Mouse (Mus musculus) liver, adult 2 months (tissue): ENCODE data around the gene Plaur. TPM values are rescaled to one million over a fixed set of nuclear protein-coding genes. Genes with fewer than 3 reads are reported as not detected.

Experiments
- DNase-seq: peaks from one replicate; pipeline ENCODE4 v3.0.0-alpha.2; 2011; ENCODE audit warnings: low read depth, low spot score; ENCODE audit errors: extremely low read depth
- H3K27ac ChIP-seq: fragments of 200-500 bp; replicated peaks from 2 replicates; pipeline ENCODE4 v1.5.1; 2012; ENCODE audit warnings: low read depth, mild to moderate bottlenecking, control low read depth, inconsistent platforms, low read length; ENCODE audit not compliant: insufficient read depth
- H3K27me3 ChIP-seq: fragments of 200-500 bp; 2 replicates; pipeline ENCODE4 v1.6.1; 2012; ENCODE audit warnings: mild to moderate bottlenecking, moderate library complexity, low read length, inconsistent platforms; ENCODE audit not compliant: control insufficient read depth, insufficient read depth
- H3K36me3 ChIP-seq: fragments of 200-500 bp; 2 replicates; pipeline ENCODE4 v1.6.1; 2012; ENCODE audit warnings: low read length, inconsistent platforms; ENCODE audit not compliant: control insufficient read depth, insufficient read depth
- H3K4me1 ChIP-seq: fragments of 200-500 bp; 2 replicates; pipeline ENCODE4 v1.6.1; 2011; ENCODE audit warnings: low read length; ENCODE audit not compliant: control insufficient read depth, insufficient read depth
- H3K4me3 ChIP-seq: fragments of 200-500 bp; 2 replicates; pipeline ENCODE4 v1.5.1; 2011; ENCODE audit warnings: low read depth, mild to moderate bottlenecking, control low read depth, low read length, moderate library complexity; ENCODE audit not compliant: insufficient read depth
- H3K79me2 ChIP-seq: fragments of 200-500 bp; 2 replicates; pipeline ENCODE4 v1.6.1; 2012; ENCODE audit warnings: inconsistent platforms, mild to moderate bottlenecking, low read length, moderate library complexity; ENCODE audit not compliant: control insufficient read depth, insufficient read depth
- H3K9ac ChIP-seq: fragments of 200-500 bp; 2 replicates; pipeline ENCODE4 v1.6.1; 2012; ENCODE audit warnings: low read depth, mild to moderate bottlenecking, control low read depth, inconsistent platforms, low read length
- CTCF ChIP-seq: fragments of 200-500 bp; IDR thresholded peaks from 2 replicates; pipeline ENCODE4 v1.5.1; 2011; ENCODE audit warnings: low read depth, low read length, control low read depth
- POLR2A ChIP-seq: fragments of 200-500 bp; IDR thresholded peaks from 2 replicates; pipeline ENCODE4 v1.6.1; 2011; ENCODE audit warnings: low read length, control low read depth; ENCODE audit not compliant: insufficient read depth; ENCODE audit errors: extremely low read depth
- WGBS: fragments of 180-500 bp; shearing (Covaris S2); methylation state at CpG from one replicate; pipeline ENCODE4 v1.1.7; 2018; 5-methylcytosine and 5-hydroxymethylcytosine counted together
- polyA plus RNA-seq: library from polyadenylated mRNA; depleted of rRNA; stranded (reverse); fragments of >200 nt; gene quantifications from 2 replicates; pipeline ENCODE4 v1.2.3, GENCODE M21; 2012
- total RNA-seq: library from RNA; depleted of rRNA; stranded (reverse); fragments of >200 nt; gene quantifications from 2 replicates; pipeline ENCODE4 v1.2.3, GENCODE M21; 2014

Plaur gene
- total and polyA plus RNA-seq, 2 experiments = 0.18 to 0.97 TPM

DNA sequence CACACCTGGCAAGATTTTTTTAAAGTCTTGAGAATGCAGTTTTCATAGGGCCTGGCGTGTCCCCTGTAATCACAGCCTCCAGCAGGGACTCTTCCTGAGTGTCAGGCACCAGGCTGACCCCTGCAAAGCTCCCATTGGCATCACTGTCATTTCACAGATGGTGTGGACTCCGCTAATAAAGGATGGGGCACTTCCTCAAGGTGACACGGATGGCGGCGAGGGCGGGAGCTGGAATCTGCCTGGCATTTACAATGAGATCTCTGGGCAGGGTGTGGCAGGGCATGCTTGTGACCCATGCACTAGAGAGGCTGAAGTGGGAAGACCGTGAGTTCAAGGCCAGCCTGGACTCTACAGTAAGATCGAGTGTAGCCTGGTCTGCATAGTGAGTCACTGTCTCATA is 26.0 kb downstream of the Plaur start:
- 89% methylated on average over 8 of the region's 8 CpGs for WGBS
- H3K27ac ChIP-seq = no peak overlapping the region
- H3K4me3 ChIP-seq = no peak overlapping the region
- no peak for DNase-seq
- H3K9ac ChIP-seq = no peak overlapping the region
- TF ChIP-seq CTCF = no peak
- no peak for TF ChIP-seq POLR2A
- no peaks in the 10 kb centered on the region for H3K4me1 ChIP-seq
- no peaks in the 10 kb centered on the region for H3K79me2 ChIP-seq
- H3K27me3 ChIP-seq = no peaks in the 10 kb centered on the region
- H3K36me3 ChIP-seq = no peaks in the 10 kb centered on the region

DNA sequence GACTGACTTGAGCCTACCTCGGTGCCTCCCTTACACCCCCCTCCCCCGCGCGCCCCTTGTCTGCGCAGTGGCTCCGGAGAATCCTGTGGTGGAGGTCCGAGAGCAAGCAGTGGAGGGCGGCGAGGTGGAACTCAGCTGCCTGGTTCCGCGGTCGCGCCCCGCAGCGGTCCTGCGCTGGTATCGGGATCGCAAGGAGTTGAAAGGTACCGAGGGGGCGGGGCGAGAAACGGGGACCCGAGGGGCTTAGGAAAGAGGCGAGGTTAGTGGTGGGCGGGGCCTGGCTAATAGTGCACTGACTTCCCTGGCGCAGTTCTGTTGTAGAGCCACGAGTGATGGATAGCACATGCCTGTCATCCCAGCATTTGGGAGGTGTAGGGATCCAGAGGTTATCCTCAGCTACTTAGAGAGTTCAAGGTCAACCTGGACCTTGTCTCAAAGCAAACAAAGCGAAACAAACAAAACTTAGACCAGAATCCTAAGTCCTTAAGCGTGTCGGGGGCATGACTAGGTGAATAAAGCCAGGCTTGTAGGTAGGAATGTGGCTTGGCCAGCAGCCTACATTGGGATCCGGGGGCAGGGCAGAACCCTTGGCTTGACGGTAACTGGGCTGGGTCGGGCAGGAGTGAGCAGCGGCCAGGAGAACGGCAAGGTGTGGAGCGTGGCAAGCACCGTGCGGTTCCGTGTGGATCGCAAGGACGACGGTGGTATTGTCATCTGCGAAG is 37.7 kb downstream of the Plaur start:
- no peaks in the 10 kb centered on the region for H3K27me3 ChIP-seq
- WGBS = 9% methylated on average over 43 of the region's 43 CpGs
- peak; percentile 59 for DNase-seq

DNA sequence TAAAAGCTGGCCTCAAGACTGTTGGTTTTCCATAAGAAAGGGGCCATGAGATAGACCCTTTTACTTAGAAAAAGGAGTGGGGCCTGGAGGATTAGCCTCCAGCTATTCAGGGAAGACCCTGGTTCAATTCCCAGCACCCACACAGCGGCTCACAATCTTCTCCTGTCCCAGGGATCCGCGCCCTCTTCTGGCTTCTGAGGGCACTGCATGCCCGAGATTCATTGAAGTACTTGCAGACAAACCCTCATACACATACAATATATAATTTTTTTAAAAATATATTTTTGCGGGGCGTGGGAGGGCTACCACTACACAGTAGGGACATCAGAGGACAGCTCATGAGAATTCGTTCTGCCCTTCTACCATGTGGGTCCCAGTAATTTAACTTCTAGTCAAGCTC is 38.6 kb downstream of the Plaur start:
- TF ChIP-seq POLR2A = no peak
- peak; percentile 60 for TF ChIP-seq CTCF
- Histone ChIP-seq H3K4me3 (no peak overlapping the region), H3K27ac (no peak overlapping the region), H3K36me3 (no peaks in the 10 kb centered on the region), H3K9ac (no peak overlapping the region), H3K27me3 (no peaks in the 10 kb centered on the region), H3K4me1 (peaks cover 9% of the 10 kb centered on the region), H3K79me2 (no peaks in the 10 kb centered on the region)
- WGBS = 37% methylated on average over 7 of the region's 7 CpGs
- no peak for DNase-seq

More for the DNA sequence above, 37.7 kb downstream of the Plaur start:
- Histone ChIP-seq H3K36me3 (no peaks in the 10 kb centered on the region), H3K9ac (no peak overlapping the region), H3K4me1 (peaks cover 4% of the 10 kb centered on the region), H3K27ac (no peak overlapping the region), H3K79me2 (no peaks in the 10 kb centered on the region), H3K4me3 (no peak overlapping the region)
- TF ChIP-seq CTCF (no peak), POLR2A (no peak)

DNA sequence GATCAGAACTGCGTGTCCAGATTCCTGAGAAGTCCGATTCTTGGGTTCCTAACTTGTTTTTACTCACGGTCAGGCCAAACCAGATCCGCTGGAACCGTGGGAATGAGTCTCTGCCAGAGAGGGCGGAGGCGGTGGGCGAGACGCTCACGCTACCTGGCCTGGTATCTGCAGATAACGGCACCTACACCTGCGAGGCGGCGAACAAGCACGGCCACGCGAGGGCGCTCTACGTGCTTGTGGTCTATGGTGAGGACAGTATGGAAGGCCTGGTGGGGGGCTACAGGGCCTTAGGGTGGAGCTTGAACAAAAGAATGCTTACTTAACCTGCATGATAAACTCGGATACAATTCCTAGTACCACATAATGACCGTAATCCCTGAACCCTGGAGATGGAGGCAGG is 39.2 kb downstream of the Plaur start:
- Histone ChIP-seq H3K4me1 (peaks cover 11% of the 10 kb centered on the region), H3K79me2 (no peaks in the 10 kb centered on the region), H3K27ac (no peak overlapping the region), H3K36me3 (no peaks in the 10 kb centered on the region), H3K4me3 (no peak overlapping the region), H3K27me3 (no peaks in the 10 kb centered on the region), H3K9ac (no peak overlapping the region)
- no peak for DNase-seq
- TF ChIP-seq POLR2A = no peak
- peak; percentile 56 for TF ChIP-seq CTCF
- 45% methylated on average over 21 of the region's 21 CpGs for WGBS

DNA sequence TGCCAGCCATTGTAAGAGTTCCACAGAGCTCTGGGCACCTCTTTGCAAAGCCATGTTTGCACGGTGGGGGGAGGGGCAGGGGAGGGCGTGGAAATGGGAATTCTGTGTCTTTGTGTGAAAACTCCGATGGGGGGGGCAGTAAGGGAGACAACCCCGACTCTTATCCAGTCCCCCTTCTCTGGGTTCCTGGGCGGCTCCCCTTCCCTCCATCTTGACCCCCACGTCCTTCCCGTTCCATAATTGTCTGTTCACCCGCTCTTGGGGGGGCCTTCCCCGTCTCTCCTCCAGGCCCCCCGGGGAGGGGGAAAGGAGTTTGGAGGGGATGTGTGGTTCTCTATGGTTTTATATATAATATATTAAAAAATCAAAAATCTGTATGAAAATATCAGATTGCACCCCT is 41.7 kb downstream of the Plaur start:
- 13% methylated on average over 10 of the region's 10 CpGs for WGBS
- H3K36me3 ChIP-seq = no peaks in the 10 kb centered on the region
- H3K4me1 ChIP-seq = peaks cover 11% of the 10 kb centered on the region
- no peak overlapping the region for H3K9ac ChIP-seq
- H3K79me2 ChIP-seq = no peaks in the 10 kb centered on the region
- no peak overlapping the region for H3K4me3 ChIP-seq
- DNase-seq = no peak
- H3K27me3 ChIP-seq = no peaks in the 10 kb centered on the region
- H3K27ac ChIP-seq = no peak overlapping the region
- 0 out of 2 replicates have a peak, but pooled peaks have one; percentile 2 for TF ChIP-seq POLR2A
- TF ChIP-seq CTCF = no peak

DNA sequence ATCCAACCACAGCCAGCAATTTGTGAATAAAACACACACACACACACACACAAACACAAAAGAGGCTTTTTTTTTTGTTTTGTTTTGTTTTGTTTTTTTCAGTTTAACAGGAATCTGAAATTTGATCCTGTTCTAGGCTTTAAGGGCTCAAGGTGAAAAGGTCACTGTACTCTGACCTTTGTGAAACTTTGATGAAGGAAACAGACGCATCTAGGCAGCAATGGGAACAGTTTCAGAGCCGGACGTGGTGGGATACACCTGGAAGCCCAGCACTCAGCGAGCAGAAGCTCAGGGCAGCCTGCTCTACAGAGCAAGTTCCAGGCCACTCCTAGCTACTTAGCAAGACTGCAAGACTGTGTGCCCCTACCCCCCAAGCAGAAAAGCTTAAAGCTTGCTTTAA is 42.6 kb downstream of the Plaur start:
- H3K27me3 ChIP-seq = no peaks in the 10 kb centered on the region
- 9% methylated on average over 4 of the region's 4 CpGs for WGBS

More for the DNA sequence above, 42.6 kb downstream of the Plaur start:
- Histone ChIP-seq H3K4me1 (peaks cover 11% of the 10 kb centered on the region), H3K36me3 (no peaks in the 10 kb centered on the region), H3K27ac (no peak overlapping the region; the same call in 1 of the 2 replicates), H3K4me3 (no peak overlapping the region), H3K9ac (no peak overlapping the region), H3K79me2 (no peaks in the 10 kb centered on the region)
- peak; percentile 62 for DNase-seq
- no peak for TF ChIP-seq CTCF
- TF ChIP-seq POLR2A = no peak
